Mouse (Mus musculus): ENCODE measurements around the gene Arhgap24. TPM values are rescaled to one million over a fixed set of nuclear protein-coding genes. Genes with fewer than 3 reads are reported as not detected.

Arhgap24 gene
- polyA plus RNA-seq, 1 experiment from 2014 or later = 10.0 TPM

DNA sequence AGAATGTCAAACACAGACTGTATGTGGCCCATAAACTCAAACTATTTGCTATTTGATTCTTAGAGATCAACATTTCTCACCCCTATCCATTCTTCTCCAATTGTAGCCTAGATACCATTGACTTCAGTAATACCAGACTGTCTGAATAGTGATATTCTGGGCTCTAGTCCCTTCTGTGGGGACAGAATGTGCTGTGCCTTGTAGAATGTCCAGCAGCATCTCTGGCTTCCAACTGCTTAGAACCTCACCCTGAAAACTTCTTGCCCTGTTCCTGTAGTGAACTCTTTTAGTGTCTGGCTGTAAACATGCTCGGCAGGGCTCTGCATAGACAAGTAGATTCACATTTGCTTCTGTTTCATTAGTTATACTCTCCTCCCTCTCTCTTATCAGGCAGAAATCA is 110.2 kb downstream of the Arhgap24 start:
- no peak for DNase-seq (ENCODE audit: low spot score)
- Histone ChIP-seq H3K36me3 (replicated peaks; ENCODE audit: control insufficient read depth, insufficient read depth, low read depth, low read length) (no peaks in the 10 kb centered on the region), H3K4me2 (ENCODE audit: low read depth, low read length) (no peak overlapping the region), H3K27ac (replicated peaks; ENCODE audit: low read depth, low read length) (no peak overlapping the region), H3K4me3 (ENCODE audit: low read depth, low read length) (no peak overlapping the region), H3K9ac (replicated peaks; ENCODE audit: low read length) (no peak overlapping the region), H3K9me3 (replicated peaks; ENCODE audit: control insufficient read depth, low read length) (no peaks in the 10 kb centered on the region), H3K27me3 (ENCODE audit: control insufficient read depth, insufficient read depth, low read length) (no peaks in the 10 kb centered on the region), H3K4me1 (ENCODE audit: control insufficient read depth, insufficient read depth, low read length) (no peaks in the 10 kb centered on the region)
- no peak for ATAC-seq (replicated peaks; ENCODE audit: insufficient number of reproducible peaks, low FRiP score, low TSS enrichment, low read depth)
- WGBS = 90% methylated on average over 1 of the region's 1 CpGs

- H3K4me3 ChIP-seq (ENCODE audit: low read depth, low read length) = no peak overlapping the region
- DNase-seq (ENCODE audit: low spot score) (no peak), ATAC-seq (replicated peaks; ENCODE audit: insufficient number of reproducible peaks, low FRiP score, low TSS enrichment, low read depth) (no peak)
- no peaks in the 10 kb centered on the region for H3K4me1 ChIP-seq (ENCODE audit: control insufficient read depth, insufficient read depth, low read length)
- no peak overlapping the region for H3K9ac ChIP-seq (replicated peaks; ENCODE audit: low read length)
- no peak overlapping the region for H3K27ac ChIP-seq (replicated peaks; ENCODE audit: low read depth, low read length)
- H3K36me3 ChIP-seq (replicated peaks; ENCODE audit: control insufficient read depth, insufficient read depth, low read depth, low read length) = no peaks in the 10 kb centered on the region
- H3K27me3 ChIP-seq (ENCODE audit: control insufficient read depth, insufficient read depth, low read length) = no peaks in the 10 kb centered on the region
- 57% methylated on average over 2 of the region's 2 CpGs for WGBS
- no peak overlapping the region for H3K4me2 ChIP-seq (ENCODE audit: low read depth, low read length)
- H3K9me3 ChIP-seq (replicated peaks; ENCODE audit: control insufficient read depth, low read length) = no peaks in the 10 kb centered on the region
Observed at GRCm38 (mm10) chr5:102593058-102593457, 111.9 kb downstream of the Arhgap24 start.

DNA sequence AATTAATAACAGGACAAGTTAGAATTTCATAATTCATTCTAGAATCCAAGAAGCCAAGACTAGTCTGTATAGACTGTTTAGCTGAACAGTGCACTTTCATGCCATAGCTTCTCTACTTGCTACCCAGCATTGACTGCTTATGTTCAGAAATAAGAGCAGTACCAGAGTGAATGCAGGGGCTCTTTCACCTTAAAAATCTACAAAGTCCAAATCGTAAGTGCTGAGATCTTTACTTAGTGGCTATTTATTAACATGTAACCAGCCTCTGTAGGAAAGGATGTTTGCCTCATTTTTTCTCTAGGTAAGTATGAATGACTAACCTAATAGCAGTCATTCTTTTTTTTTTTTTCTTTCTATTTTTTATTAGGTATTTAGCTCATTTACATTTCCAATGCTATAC is 117.9 kb downstream of the Arhgap24 start:
- WGBS = 91% methylated on average over 1 of the region's 1 CpGs
- H3K27me3 ChIP-seq (ENCODE audit: control insufficient read depth, insufficient read depth, low read length) = no peaks in the 10 kb centered on the region
- H3K36me3 ChIP-seq (replicated peaks; ENCODE audit: control insufficient read depth, insufficient read depth, low read depth, low read length) = no peaks in the 10 kb centered on the region
- ATAC-seq (replicated peaks; ENCODE audit: insufficient number of reproducible peaks, low FRiP score, low TSS enrichment, low read depth) = no peak
- no peak overlapping the region for H3K9ac ChIP-seq (replicated peaks; ENCODE audit: low read length)
- H3K4me2 ChIP-seq (ENCODE audit: low read depth, low read length) = no peak overlapping the region
- H3K4me3 ChIP-seq (ENCODE audit: low read depth, low read length) = no peak overlapping the region
- DNase-seq (ENCODE audit: low spot score) = no peak
- no peak overlapping the region for H3K27ac ChIP-seq (replicated peaks; ENCODE audit: low read depth, low read length)
- H3K9me3 ChIP-seq (replicated peaks; ENCODE audit: control insufficient read depth, low read length) = no peaks in the 10 kb centered on the region
- no peaks in the 10 kb centered on the region for H3K4me1 ChIP-seq (ENCODE audit: control insufficient read depth, insufficient read depth, low read length)

GRCm38 (mm10) chr5:102613571-102613970 is 132.4 kb downstream of the Arhgap24 start:
- Histone ChIP-seq H3K27me3 (ENCODE audit: control insufficient read depth, insufficient read depth, low read length) (no peaks in the 10 kb centered on the region), H3K4me3 (ENCODE audit: low read depth, low read length) (no peak overlapping the region), H3K27ac (replicated peaks; ENCODE audit: low read depth, low read length) (no peak overlapping the region), H3K4me2 (ENCODE audit: low read depth, low read length) (no peak overlapping the region), H3K36me3 (replicated peaks; ENCODE audit: control insufficient read depth, insufficient read depth, low read depth, low read length) (no peaks in the 10 kb centered on the region), H3K9ac (replicated peaks; ENCODE audit: low read length) (no peak overlapping the region), H3K9me3 (replicated peaks; ENCODE audit: control insufficient read depth, low read length) (no peaks in the 10 kb centered on the region), H3K4me1 (ENCODE audit: control insufficient read depth, insufficient read depth, low read length) (no peaks in the 10 kb centered on the region)
- WGBS = 84% methylated on average over 3 of the region's 3 CpGs
- DNase-seq (ENCODE audit: low spot score) = no peak
- ATAC-seq (replicated peaks; ENCODE audit: insufficient number of reproducible peaks, low FRiP score, low TSS enrichment, low read depth) = no peak

- Histone ChIP-seq H3K27ac (replicated peaks; ENCODE audit: low read depth, low read length) (no peak overlapping the region), H3K9ac (replicated peaks; ENCODE audit: low read length) (no peak overlapping the region), H3K4me1 (ENCODE audit: control insufficient read depth, insufficient read depth, low read length) (no peaks in the 10 kb centered on the region), H3K27me3 (ENCODE audit: control insufficient read depth, insufficient read depth, low read length) (no peaks in the 10 kb centered on the region), H3K9me3 (replicated peaks; ENCODE audit: control insufficient read depth, low read length) (no peaks in the 10 kb centered on the region), H3K4me2 (ENCODE audit: low read depth, low read length) (no peak overlapping the region), H3K4me3 (ENCODE audit: low read depth, low read length) (no peak overlapping the region), H3K36me3 (replicated peaks; ENCODE audit: control insufficient read depth, insufficient read depth, low read depth, low read length) (no peaks in the 10 kb centered on the region)
- 91% methylated on average over 2 of the region's 2 CpGs for WGBS
- no peak for DNase-seq (ENCODE audit: low spot score)
- no peak for ATAC-seq (replicated peaks; ENCODE audit: insufficient number of reproducible peaks, low FRiP score, low TSS enrichment, low read depth)
Observed at GRCm38 (mm10) chr5:102614081-102614480, 132.9 kb downstream of the Arhgap24 start.

DNA sequence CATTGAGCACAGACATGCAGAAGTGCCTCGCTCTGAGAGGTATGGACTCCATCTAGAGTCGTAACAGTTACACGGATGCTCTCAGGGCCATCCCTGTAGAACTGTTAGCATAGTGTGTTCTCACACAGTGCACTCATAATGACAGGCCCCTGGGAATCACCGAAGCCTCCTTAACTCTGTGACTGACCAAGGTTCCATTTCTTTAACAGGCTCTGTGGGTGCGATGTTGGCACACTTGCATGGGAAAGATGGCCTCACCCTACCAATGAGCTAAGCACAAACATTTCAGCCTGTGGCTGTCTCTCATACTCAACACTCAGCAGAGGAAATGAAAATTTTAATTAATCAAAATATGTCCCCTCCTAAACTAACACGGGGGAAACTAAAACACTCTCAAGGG is 134.1 kb downstream of the Arhgap24 start:
- DNase-seq (ENCODE audit: low spot score) (no peak), ATAC-seq (replicated peaks; ENCODE audit: insufficient number of reproducible peaks, low FRiP score, low TSS enrichment, low read depth) (no peak)
- Histone ChIP-seq H3K27ac (replicated peaks; ENCODE audit: low read depth, low read length) (no peak overlapping the region), H3K9ac (replicated peaks; ENCODE audit: low read length) (no peak overlapping the region), H3K36me3 (replicated peaks; ENCODE audit: control insufficient read depth, insufficient read depth, low read depth, low read length) (no peaks in the 10 kb centered on the region), H3K27me3 (ENCODE audit: control insufficient read depth, insufficient read depth, low read length) (no peaks in the 10 kb centered on the region), H3K4me2 (ENCODE audit: low read depth, low read length) (no peak overlapping the region), H3K9me3 (replicated peaks; ENCODE audit: control insufficient read depth, low read length) (no peaks in the 10 kb centered on the region), H3K4me3 (ENCODE audit: low read depth, low read length) (no peak overlapping the region), H3K4me1 (ENCODE audit: control insufficient read depth, insufficient read depth, low read length) (no peaks in the 10 kb centered on the region)
- WGBS = 92% methylated on average over 6 of the region's 6 CpGs

- Histone ChIP-seq H3K9me3 (replicated peaks; ENCODE audit: control insufficient read depth, low read length) (no peaks in the 10 kb centered on the region), H3K27ac (replicated peaks; ENCODE audit: low read depth, low read length) (no peak overlapping the region), H3K27me3 (ENCODE audit: control insufficient read depth, insufficient read depth, low read length) (no peaks in the 10 kb centered on the region), H3K9ac (replicated peaks; ENCODE audit: low read length) (no peak overlapping the region), H3K4me2 (ENCODE audit: low read depth, low read length) (no peak overlapping the region), H3K4me1 (ENCODE audit: control insufficient read depth, insufficient read depth, low read length) (no peaks in the 10 kb centered on the region), H3K4me3 (ENCODE audit: low read depth, low read length) (no peak overlapping the region), H3K36me3 (replicated peaks; ENCODE audit: control insufficient read depth, insufficient read depth, low read depth, low read length) (no peaks in the 10 kb centered on the region)
- ATAC-seq (replicated peaks; ENCODE audit: insufficient number of reproducible peaks, low FRiP score, low TSS enrichment, low read depth) = no peak
- WGBS = 100% methylated on average over 1 of the region's 1 CpGs
- DNase-seq (ENCODE audit: low spot score) = no peak
Observed at GRCm38 (mm10) chr5:102621036-102621435, 139.8 kb downstream of the Arhgap24 start.

DNA sequence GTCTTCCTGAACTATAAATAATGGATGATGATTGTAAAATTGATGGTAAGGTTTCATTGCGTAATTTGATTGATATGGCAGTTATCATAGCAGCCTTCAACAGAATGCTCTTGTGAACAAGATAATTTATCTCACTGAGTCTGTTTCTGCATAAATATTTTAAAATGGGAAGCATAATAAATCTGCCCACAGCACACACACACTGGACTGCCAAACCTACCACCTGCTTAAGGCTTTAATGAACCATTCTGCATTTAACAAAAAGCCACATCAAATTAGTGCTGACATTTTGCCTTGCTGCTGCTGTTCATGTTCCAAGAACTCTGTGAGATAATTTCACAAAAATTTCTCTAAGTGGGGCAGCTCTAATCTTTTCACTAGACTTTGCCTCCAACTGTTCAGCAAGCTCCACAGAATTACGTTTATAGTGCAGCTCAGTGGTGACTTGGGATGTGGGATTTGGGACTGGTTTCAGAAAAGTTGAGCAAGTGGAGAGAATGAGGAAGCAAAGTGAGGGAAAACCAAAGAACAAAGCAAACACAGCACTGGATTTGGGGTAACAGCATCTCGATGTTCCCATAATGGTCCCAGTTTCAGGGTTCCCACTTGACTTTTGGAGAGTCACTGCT is 142.7 kb downstream of the Arhgap24 start:
- DNase-seq (ENCODE audit: low spot score) (no peak), ATAC-seq (replicated peaks; ENCODE audit: insufficient number of reproducible peaks, low FRiP score, low TSS enrichment, low read depth) (no peak)
- no peaks in the 10 kb centered on the region for H3K9me3 ChIP-seq (replicated peaks; ENCODE audit: control insufficient read depth, low read length)
- H3K36me3 ChIP-seq (replicated peaks; ENCODE audit: control insufficient read depth, insufficient read depth, low read depth, low read length) = no peaks in the 10 kb centered on the region
- no peaks in the 10 kb centered on the region for H3K4me1 ChIP-seq (ENCODE audit: control insufficient read depth, insufficient read depth, low read length)
- WGBS = 95% methylated on average over 3 of the region's 3 CpGs
- H3K4me2 ChIP-seq (ENCODE audit: low read depth, low read length) = no peak overlapping the region
- H3K27ac ChIP-seq (replicated peaks; ENCODE audit: low read depth, low read length) = no peak overlapping the region
- no peak overlapping the region for H3K9ac ChIP-seq (replicated peaks; ENCODE audit: low read length)
- H3K4me3 ChIP-seq (ENCODE audit: low read depth, low read length) = no peak overlapping the region
- no peaks in the 10 kb centered on the region for H3K27me3 ChIP-seq (ENCODE audit: control insufficient read depth, insufficient read depth, low read length)

All from embryonic facial prominence, embryonic 11.5 days (tissue).